Mouse (Mus musculus) fibroblast of lung, adult 2 months (primary cell): ENCODE data around the gene Lsamp.

ENCODE experiments used
- DNase-seq: peaks from one replicate; pipeline ENCODE4 v3.0.0-alpha.2; 2011; ENCODE audit warnings: low read depth

Lsamp gene

GRCm38 (mm10) chr16:41551851-41552262 is 1567.7 kb downstream of the Lsamp start:
- no peak for DNase-seq

DNA sequence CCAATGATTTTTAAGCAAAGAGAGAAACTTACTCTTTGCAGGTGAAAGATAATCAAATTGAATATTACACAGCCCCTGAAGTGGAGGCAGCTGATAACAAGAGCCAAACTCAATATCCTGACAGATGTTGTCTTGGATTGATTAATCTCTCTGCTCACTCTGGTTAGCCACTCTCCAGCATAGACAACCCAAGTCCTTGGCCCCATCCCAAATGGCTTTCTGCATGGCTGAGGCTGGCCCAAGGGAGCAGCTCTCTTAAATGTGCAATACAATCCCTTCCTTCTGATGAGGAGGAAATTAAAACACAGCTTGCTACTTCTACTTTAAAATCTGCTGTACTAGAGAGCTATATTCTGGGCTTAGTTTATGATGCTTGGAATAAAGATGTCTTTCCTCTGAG is 1572.9 kb downstream of the Lsamp start:
- no peak for DNase-seq

DNA sequence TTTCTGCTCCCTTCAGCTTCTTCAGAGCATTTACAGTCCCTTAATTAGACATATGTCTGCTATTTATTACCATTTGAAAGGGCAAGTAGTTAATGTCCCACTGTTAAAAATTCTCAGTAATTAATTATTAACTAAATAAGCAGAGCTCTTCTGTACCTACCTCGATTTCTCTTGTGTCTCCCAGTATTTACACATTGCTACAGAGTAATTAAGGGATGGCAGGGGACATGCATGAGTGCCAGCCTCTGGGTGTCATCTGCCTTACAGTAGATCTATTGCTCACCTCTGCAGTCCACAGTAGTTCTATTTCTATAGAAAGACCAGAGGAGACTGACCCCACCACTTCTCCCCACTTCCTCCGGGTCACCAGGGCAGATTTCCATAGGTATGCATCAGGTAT is 1581.1 kb downstream of the Lsamp start:
- DNase-seq = no peak

DNA sequence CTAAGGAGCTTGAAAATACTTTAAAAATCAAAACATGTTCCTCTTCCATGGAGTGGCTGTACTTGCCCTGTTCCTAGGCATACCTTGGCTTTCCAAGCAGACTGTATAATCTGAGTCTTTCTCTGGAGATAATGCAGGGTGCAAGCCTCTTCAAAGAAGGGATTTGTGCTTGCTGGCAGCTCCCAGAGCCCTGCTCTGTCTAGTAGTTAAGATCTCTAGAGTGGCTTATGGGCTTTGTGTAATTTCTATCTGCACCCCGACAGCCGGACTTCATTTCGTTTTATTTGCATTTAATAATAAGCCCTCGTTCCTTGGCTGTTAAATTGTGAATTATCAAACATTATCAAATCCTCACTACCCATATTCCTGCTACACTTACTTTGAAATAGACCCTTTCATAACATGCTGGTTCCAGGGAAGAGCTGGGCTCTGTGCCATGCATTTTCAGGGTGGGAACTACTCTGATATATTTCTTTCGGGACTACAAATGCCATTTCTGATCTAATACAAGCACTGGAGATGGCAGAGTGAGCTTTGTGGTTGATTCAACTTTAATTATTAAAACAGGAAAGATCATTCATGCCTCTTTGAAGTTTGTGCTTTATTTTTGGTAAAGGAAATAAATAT is 1604.6 kb downstream of the Lsamp start:
- no peak for DNase-seq

GRCm38 (mm10) chr16:41612229-41612628 is 1628.1 kb downstream of the Lsamp start:
- no peak for DNase-seq

GRCm38 (mm10) chr16:41623871-41624270 is 1639.7 kb downstream of the Lsamp start:
- no peak for DNase-seq

DNA sequence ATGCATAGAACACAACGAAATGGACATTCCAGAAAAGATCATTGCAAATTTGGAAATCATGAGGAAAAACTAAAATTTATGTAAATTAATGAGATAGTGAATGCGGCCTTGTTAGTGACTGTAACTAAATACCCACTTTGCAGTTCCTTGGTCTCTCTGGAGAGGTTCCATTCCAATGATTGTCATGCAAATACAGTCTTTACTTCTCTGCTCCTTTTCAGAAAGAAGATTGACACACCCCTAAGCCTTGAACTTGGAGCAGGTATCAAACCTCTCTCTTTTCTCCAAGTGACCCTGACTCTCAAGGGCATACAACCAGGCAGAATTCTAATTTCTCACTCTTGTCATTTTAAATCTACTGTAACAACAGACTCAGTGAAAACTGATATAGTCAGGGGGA is 1649.7 kb downstream of the Lsamp start:
- DNase-seq = no peak

DNA sequence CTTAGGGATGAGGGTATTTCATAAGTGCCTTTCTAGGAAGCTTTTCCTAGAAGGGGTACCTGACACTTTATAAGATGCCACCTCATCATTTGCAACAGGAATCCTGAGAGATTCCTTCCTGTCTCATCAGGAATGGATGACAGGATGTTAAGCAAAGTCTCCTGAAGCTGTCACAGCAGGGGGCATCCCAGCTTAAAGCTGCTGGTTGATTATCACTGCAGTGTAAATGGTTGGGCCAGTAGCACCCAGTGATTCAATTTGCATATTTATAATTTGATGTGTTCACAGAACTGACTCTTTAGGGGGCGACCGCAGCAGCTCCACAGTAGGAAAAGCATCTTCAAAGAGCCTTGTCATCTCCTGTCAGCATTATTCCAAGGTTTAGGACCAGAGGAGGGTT is 1656.7 kb downstream of the Lsamp start:
- no peak for DNase-seq

DNA sequence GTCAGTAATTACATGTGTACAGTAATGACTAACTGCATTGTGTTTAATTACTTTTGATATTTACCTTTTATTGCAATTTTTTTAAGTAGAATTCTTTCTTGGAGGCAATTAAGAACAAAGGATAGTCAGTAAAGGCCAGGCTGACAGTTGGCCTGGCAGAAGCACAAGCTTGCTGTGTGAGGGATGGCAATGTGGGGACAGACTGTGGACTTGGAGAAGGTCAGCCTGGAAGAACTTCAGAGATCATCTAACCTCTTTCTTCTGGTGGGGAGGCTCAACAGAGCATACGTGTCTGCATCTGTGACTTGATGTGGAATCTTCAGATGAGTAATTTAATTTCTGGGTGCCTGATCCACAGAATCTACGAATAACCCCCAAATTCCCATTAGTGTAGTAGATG is 1669.1 kb downstream of the Lsamp start:
- no peak for DNase-seq

GRCm38 (mm10) chr16:41674316-41675038 is 1690.3 kb downstream of the Lsamp start:
- DNase-seq = no peak

- DNase-seq = no peak
Measured at GRCm38 (mm10) chr16:41675774-41676173, 1691.6 kb downstream of the Lsamp start.

DNA sequence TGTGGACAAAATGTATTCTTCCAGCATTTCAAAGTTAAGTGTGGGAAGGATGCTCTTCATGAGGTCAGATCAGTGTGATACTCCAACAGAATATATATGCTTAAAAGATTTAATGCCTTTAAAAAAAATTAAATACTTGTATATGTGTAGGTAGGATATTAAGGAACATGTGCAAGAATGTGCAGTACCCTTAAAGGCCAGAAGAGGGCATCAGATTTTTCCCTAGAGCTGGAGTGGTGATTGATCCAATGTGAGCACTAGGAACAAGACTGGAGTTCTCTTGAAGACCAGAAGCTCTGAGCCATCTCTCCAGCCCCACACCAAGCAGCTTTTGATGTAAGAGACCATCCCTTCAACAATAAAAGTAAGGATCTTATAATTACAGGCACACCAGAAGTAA is 1708.3 kb downstream of the Lsamp start:
- no peak for DNase-seq

GRCm38 (mm10) chr16:41701790-41702428 is 1717.7 kb downstream of the Lsamp start:
- no peak for DNase-seq

DNA sequence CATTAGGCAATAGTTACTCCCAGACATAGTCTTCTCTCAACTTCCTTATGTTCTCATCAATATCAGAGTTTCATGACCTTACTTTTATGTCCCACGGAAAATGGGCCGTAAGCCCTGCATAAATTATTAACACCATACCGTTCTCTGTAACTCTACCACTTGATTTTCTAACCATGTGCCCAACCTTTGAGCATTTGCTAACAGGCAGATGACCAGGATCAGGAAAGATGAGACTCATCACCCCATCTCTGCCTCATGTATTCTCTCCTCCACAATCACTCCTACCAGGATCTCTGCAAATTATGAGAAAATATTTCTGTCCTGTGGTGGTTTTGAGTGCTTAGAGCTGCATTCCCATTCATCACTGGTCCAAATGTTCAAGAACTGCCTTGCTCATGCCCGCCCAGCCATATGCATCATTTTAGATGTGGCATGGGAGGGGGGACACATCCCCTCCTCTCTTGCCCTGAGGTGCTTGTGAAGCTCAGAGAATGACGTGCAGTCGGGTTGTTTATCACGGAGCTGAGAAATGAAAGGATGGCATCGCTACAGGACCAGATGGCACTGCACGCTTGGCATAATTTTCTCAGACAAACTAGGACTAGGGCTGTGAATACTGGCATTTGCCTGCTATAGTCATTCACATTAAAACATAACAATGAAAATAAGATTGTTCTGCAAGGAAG is 1744.9 kb downstream of the Lsamp start:
- no peak for DNase-seq

DNA sequence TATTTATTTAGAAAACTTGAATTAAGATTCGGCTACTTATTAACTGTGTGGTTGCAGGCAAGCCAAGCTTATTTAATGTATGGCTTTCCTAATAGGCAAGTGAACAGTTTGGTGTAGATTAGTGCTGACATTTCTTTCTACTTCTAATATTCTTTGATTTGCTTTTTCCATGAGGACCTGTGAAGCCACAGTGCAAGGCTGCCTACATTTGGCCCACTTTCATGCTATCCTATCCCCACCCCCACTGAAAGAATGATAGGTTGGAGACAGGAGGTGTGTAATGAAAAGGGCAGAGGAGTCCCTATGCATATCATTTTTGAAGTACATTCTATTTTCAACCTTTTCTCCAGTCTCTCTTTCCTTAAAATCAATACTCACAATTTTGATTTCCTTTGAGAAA is 1745.8 kb downstream of the Lsamp start:
- no peak for DNase-seq

- no peak for DNase-seq
Measured at GRCm38 (mm10) chr16:41745037-41745436, 1760.9 kb downstream of the Lsamp start.

DNA sequence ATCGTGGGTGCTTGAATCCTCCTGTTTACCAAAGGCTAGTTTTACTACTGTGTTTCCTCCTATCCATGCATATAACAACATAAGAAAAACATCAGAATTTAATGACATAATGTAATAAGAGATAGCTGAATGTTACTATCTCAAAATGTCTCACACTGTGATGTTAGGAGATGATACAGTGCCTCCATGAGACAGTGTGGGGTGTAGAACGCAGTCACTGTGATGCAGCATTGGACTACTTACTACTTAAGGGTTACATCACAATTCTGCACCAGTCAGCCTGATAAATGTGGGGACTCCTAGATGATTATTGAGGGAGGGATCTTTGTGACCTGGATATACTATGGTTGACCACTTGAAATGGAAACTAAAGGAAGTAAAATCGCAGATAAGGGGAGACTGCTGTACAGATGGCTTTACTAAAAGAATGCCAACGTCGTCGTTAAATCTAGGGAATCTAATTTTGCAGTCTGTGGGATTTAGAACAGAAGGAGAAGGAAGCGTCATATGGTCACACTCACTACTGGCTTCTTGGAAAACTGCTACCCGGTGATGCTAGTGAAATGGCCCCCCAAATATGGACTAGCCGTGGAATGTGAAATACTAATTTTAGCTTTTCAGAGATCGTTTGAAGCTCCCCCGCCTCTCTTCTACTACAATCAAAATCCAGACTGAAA is 1762.2 kb downstream of the Lsamp start:
- DNase-seq = no peak

DNA sequence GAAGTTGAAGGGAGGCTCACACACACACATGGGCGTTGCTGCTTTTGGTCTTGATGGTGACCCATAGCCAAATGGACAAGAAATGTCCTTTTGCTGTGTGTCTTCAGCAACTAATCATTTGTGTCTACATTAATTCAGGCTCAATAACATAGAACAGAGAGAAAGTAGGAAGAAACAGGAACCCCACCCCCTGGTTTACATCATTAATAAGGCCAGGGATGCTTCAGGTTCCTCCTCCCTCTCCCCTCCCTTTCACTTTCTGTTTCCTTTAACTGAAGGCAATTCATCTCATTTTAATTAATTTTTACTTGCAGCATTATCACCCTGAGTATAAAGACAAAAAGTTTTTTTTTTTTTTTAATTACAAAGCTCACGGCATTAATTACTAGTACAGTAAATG is 1763.7 kb downstream of the Lsamp start:
- no peak for DNase-seq

DNA sequence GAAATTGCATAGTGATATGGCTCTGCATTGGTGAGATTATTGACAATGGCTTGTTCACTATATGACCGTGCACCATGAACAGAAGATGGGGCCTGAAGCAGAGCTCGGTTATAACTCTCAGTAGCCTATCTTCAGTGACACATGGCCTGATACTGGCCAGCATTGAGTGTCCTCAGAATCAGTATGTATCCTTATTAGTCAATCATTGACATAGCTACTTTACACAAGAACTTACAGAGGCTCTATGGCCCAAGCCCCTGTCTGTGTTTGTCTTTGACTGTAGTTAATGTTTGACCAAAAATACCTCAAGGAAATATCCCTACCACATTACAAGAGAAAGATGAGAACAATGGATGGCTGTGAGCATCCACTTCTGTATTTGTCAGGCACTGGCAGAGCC is 1764.6 kb downstream of the Lsamp start:
- no peak for DNase-seq

DNA sequence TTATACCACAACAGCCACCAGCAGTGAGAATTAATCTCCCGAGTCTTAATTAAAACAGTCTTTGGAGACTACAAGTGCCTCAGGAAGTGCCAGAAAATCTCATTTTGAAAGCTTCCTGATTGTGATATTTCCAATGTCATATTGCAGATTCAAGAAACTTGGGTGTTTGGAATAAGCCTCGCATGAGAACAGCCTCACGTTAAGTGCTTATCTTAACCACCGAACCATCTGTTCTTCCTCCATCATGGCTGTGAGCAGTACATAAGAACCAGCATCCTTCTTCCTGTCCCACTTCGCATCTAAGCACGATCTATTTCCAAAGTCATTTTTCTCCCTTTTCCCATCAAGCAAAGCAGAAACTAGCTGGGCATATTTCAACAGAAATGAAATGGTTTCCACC is 1780.1 kb downstream of the Lsamp start:
- DNase-seq = no peak

- DNase-seq = no peak
Measured at GRCm38 (mm10) chr16:41771427-41772125, 1787.4 kb downstream of the Lsamp start.

GRCm38 (mm10) chr16:41777586-41777985 is 1793.4 kb downstream of the Lsamp start:
- no peak for DNase-seq
